Mouse (Mus musculus): ENCODE measurements around the gene Pla2g4f. TPM values are rescaled to one million over a fixed set of nuclear protein-coding genes. Genes with fewer than 3 reads are reported as not detected.

Pla2g4f gene
- total and polyA plus RNA-seq, 3 experiments, result not detected

DNA sequence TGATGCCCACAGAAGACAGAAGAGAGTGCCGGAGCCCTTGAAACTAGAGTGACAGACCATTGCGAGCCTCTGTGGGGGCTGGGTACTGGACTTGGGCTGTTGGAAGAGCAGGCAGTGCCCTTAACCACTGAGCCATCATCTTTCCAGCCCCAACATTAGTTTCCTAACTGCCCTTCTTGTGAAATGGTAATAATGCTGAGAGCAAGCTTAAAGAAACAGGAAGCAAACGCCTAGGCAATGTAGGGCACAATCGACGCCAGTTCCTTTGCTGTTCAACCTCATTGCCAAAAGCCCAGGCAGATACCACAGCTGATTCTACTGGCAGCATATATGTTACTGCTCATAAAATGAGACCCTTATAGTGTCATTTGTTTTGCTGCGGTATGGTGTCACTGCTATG is 61.3 kb downstream of the Pla2g4f start (continued):
- TF ChIP-seq TAL1 (IDR thresholded peaks at IDR 0.05; ENCODE audit: low read length) (no peak), HCFC1 (IDR thresholded peaks at IDR 0.05; ENCODE audit: low read depth, low read length) (no peak)

Other genes with a start within 250 kb of the Pla2g4f start
- gene Ehd4, start 159.6 kb downstream of the Pla2g4f start, total RNA-seq (2012; rRNA removed), result 14.1 and 15.8 TPM in 2 replicates
- 10 to 100 TPM in 1 of 2 experiments, not detected in 1; 35.5 TPM for gene Ehd4, start 159.6 kb downstream of the Pla2g4f start, polyA plus RNA-seq (2012; ENCODE audit: insufficient read depth in 1 of 2, insufficient read length in 2 of 2, low read depth in 1 of 2, low replicate concordance in 2 of 2, missing spikeins in 1 of 2)
- not detected in 2 replicates for gene Pla2g4e, start 68.8 kb downstream of the Pla2g4f start, total RNA-seq (2012; rRNA removed)
- not detected for gene Pla2g4e, start 68.8 kb downstream of the Pla2g4f start, polyA plus RNA-seq (2012; ENCODE audit: insufficient read depth in 1 of 2, insufficient read length in 2 of 2, low read depth in 1 of 2, low replicate concordance in 2 of 2, missing spikeins in 1 of 2)
- not detected in 2 replicates for gene Pla2g4d, start 25.0 kb downstream of the Pla2g4f start, total RNA-seq (2012; rRNA removed)
- not detected for gene Pla2g4d, start 25.0 kb downstream of the Pla2g4f start, polyA plus RNA-seq (2012; ENCODE audit: insufficient read depth in 1 of 2, insufficient read length in 2 of 2, low read depth in 1 of 2, low replicate concordance in 2 of 2, missing spikeins in 1 of 2)
- 20.8 and 20.9 TPM in 2 replicates for gene Vps39, start 39.0 kb upstream of the Pla2g4f start, total RNA-seq (2012; rRNA removed)
- gene Vps39, start 39.0 kb upstream of the Pla2g4f start, polyA plus RNA-seq (2012; ENCODE audit: insufficient read depth in 1 of 2, insufficient read length in 2 of 2, low read depth in 1 of 2, low replicate concordance in 2 of 2, missing spikeins in 1 of 2), result 10 to 100 TPM in 1 of 2 experiments, not detected in 1; 19.6 TPM
- gene Ganc, start 89.7 kb upstream of the Pla2g4f start, total RNA-seq (2012; rRNA removed), result 2.0 and 3.1 TPM in 2 replicates
- gene Ganc, start 89.7 kb upstream of the Pla2g4f start, polyA plus RNA-seq (2012; ENCODE audit: insufficient read depth in 1 of 2, insufficient read length in 2 of 2, low read depth in 1 of 2, low replicate concordance in 2 of 2, missing spikeins in 1 of 2), result 1 to 10 TPM in 1 of 2 experiments, not detected in 1; 4.4 TPM
- gene Tmem87a, start 89.9 kb upstream of the Pla2g4f start, total RNA-seq (2012; rRNA removed), result 26.0 and 28.0 TPM in 2 replicates
- gene Tmem87a, start 89.9 kb upstream of the Pla2g4f start, polyA plus RNA-seq (2012; ENCODE audit: insufficient read depth in 1 of 2, insufficient read length in 2 of 2, low read depth in 1 of 2, low replicate concordance in 2 of 2, missing spikeins in 1 of 2), result 10 to 100 TPM in 1 of 2 experiments, not detected in 1; 23.9 TPM
- not detected in 2 replicates for gene Capn3, start 141.9 kb upstream of the Pla2g4f start, total RNA-seq (2012; rRNA removed)
- gene Capn3, start 141.9 kb upstream of the Pla2g4f start, polyA plus RNA-seq (2012; ENCODE audit: insufficient read depth in 1 of 2, insufficient read length in 2 of 2, low read depth in 1 of 2, low replicate concordance in 2 of 2, missing spikeins in 1 of 2), result not detected
- 63.9 and 78.8 TPM in 2 replicates for gene Zfp106, start 249.7 kb upstream of the Pla2g4f start, total RNA-seq (2012; rRNA removed)
- 100 to 1,000 TPM in 1 of 2 experiments, 10 to 100 TPM in 1; 80.6 to 130 TPM for gene Zfp106, start 249.7 kb upstream of the Pla2g4f start, polyA plus RNA-seq (2012; ENCODE audit: insufficient read depth in 1 of 2, insufficient read length in 2 of 2, low read depth in 1 of 2, low replicate concordance in 2 of 2, missing spikeins in 1 of 2)